Mouse (Mus musculus) left cerebral cortex, adult 2 months (tissue): ENCODE results near the gene Il12b. TPM values are rescaled to one million over a fixed set of nuclear protein-coding genes. Genes with fewer than 3 reads are reported as not detected.

Experiments
- DNase-seq, 2 experiments: peaks; one replicate each; pipeline ENCODE4 v3.0.0; 2021 to 2022; ENCODE audit warnings: low spot score in 2 of 2, mixed read lengths in 1 of 2; ENCODE audit errors: extremely low spot score in 1 of 2
- H3K27ac ChIP-seq: fragments of 200-600 bp; 2 replicates; pipeline ENCODE4 v1.8.1; 2022
- H3K4me3 ChIP-seq: fragments of 200-600 bp; 2 replicates; pipeline ENCODE4 v1.8.1; 2022
- CTCF ChIP-seq: fragments of 200-600 bp; IDR thresholded peaks from 2 replicates; pipeline ENCODE4 v1.8.1; 2022; ENCODE audit warnings: antibody characterized with exemption, mild to moderate bottlenecking, moderate library complexity
- intact Hi-C: fragments of 180-260 bp; cut with DNase I; formaldehyde crosslinking; loops from one replicate; pipeline ENCODE4 v1.15.1; 2025
- total RNA-seq, 2 experiments: library from RNA; stranded (reverse); gene quantifications; 2 replicates each; pipeline ENCODE4 v1.2.3; 2021

The Il12b gene
- total RNA-seq, 2 experiments from 2014 or later, result not detected

DNA sequence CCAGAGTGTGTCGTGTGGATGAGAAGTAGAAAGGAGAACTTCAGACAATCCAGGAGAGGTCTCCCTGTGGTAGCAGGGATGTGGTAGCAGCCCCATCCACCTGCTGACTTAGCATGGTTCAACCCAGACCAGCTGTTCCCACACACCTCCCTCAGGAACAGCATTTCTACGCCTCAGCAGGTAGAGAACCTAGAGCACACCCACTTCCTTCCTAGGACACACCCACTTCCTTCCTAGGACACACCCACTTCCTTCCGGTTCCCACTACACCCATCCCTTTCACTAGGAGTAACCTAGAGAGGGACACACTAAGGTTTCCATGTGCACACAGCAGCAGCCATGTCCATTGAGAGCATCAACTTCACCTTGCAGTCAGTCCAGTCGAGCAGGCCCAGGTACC is 4.5 kb upstream of the Il12b start:
- no peak for TF ChIP-seq CTCF

DNA sequence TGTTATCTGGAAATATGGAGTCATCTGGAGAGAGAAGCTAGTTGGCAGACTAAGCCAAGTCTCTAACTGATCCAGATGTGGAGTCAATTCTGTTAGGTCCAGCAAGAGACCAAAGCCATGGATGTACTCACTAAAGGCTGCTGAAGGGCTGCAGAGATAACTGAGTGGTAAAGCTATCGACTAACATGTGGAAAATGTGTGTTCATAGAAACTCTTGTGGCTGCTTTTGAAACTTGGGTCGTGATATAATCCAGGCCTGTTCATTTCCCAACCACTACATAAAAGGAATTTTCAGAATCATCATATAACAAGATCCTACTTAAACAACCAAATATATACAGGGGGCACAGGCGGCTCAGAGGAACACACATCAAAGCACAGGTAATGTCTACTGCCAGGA is 2.3 kb upstream of the Il12b start:
- Histone ChIP-seq H3K4me3 (no peak overlapping the region), H3K27ac (no peak overlapping the region)
- no peak for DNase-seq
- intact Hi-C loops, result no loop called here
- no peak for TF ChIP-seq CTCF

More for the DNA sequence above, 4.5 kb upstream of the Il12b start:
- no peak for DNase-seq
- no peak overlapping the region for H3K27ac ChIP-seq
- no peak overlapping the region for H3K4me3 ChIP-seq
- intact Hi-C loops, result no loop called here

DNA sequence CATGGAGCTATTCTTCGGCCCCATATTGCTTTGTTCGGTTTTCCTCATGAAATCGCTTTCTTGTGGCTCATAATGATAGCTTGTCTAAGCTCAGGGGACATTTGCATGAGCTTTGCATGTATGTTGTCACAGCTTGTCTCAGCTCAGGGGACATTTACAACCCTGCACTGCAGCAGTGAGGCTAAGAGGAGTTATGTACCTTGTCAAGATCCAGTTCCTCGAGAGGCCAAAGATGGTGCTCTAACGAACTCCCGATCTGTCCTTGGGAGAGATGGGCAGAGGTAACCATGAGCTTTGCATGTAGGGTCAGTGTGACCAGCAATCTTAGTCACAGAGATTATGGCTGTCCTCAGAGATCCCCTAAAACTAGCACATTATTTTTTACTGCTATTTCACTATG is 1.5 kb upstream of the Il12b start:
- intact Hi-C loops, result no loop called here
- no peak overlapping the region for H3K27ac ChIP-seq
- DNase-seq, result no peak
- H3K4me3 ChIP-seq, result no peak overlapping the region
- TF ChIP-seq CTCF, result no peak

- TF ChIP-seq CTCF, result peak; percentile 75
- DNase-seq, result peak; percentile 59 to 63
- peak overlapping the region; percentile 21; the same call in 1 of the 2 replicates for H3K4me3 ChIP-seq
- H3K27ac ChIP-seq, result no peak overlapping the region
- intact Hi-C loops, result no loop called here
Measured at GRCm38 (mm10) chr11:44398782-44399225, 1.1 kb upstream of the Il12b start.

DNA sequence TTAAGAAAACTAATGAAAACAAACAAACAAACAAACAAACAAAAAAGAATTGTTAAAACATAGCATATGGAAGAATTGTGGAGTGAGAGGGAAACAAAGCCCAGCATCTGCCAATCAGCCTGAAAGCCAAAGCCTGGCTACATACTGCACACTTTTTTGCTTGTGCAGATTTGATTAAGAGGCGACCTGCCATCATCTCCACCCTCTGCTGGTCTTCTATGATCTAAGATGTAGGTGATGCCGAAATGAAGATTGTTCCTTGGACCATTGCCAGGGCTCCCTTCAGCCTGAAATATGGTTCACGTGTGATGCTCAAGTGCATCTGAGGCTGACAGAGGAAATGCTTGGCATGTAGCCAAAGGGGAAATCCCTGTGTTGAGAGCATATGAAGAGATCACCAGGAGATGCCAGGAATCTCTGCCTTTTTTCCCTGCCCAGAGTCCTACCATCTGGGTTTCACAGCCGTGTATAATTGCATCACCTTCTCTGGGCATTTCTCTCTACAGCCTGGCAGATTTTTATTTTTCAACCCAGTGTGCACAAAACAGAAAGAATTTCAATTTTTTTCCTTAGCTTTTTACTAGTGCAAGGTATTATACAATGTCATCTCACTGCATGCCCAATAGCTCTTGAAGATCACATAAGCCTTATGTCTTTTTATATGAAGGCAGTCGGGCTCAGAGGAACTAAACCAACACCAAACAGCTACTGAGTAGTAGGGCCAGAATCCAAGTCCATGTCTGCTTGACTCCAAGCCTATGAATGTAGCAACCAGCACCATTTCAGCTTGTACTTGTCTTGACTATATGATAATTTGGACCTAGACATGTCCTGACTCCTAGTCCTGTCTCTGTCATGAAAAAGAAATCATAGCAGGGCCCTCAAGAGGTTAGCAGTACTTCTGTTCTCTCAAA is 2.0 kb downstream of the Il12b start:
- TF ChIP-seq CTCF, result no peak
- intact Hi-C loops, result no loop called here
- Histone ChIP-seq H3K4me3 (no peak overlapping the region), H3K27ac (no peak overlapping the region)
- DNase-seq, result no peak

- no peak for DNase-seq
- no peak for TF ChIP-seq CTCF
- Histone ChIP-seq H3K4me3 (no peak overlapping the region), H3K27ac (no peak overlapping the region)
- intact Hi-C loops, result no loop called here
Measured at GRCm38 (mm10) chr11:44405113-44405512, 5.2 kb downstream of the Il12b start.

DNA sequence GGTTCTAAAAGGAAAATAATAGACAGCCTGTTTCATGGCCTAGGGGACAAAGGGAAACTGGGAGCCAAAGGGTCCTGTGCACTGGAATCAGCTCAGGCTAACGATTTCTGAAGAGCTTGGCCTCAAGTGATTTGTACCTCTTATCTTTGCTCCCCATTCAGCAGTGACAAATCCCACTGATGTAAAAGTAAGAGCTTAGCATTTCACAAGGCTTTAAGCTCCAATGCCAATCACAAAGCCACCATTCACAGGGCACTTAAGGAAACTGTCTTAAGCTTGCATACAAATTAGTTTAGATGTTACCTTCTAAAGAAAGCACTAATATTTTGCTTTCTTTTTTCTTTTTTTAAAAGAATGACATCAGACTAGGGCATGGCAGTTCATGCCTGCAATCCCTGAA is 6.1 kb downstream of the Il12b start:
- intact Hi-C loops, result no loop called here
- no peak for DNase-seq
- no peak overlapping the region for H3K4me3 ChIP-seq
- H3K27ac ChIP-seq, result no peak overlapping the region
- no peak for TF ChIP-seq CTCF

GRCm38 (mm10) chr11:44406457-44406856 is 6.6 kb downstream of the Il12b start:
- Histone ChIP-seq H3K27ac (no peak overlapping the region), H3K4me3 (no peak overlapping the region)
- intact Hi-C loops, result no loop called here
- DNase-seq, result no peak
- no peak for TF ChIP-seq CTCF

DNA sequence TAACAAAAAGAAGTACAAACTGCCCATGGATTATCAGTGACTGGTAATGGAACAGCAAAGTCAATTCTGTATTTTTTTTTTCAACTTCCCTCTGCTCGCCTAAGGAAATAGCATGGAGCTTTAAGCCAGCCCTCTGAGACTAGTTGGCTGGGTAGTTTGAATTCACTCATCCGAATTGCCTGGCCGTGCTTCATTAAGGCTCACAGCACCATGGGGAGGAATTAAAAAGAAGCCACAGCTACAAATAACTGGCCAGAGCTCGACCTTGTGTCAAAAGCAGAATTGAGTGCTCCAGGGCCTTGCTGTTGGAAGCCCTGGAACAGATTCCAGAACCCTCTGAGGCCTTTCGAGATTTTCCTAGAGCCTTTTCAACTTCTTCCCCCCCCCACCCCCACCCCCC is 8.8 kb downstream of the Il12b start:
- H3K4me3 ChIP-seq, result no peak overlapping the region
- TF ChIP-seq CTCF, result no peak
- intact Hi-C loops, result no loop called here
- DNase-seq, result no peak
- H3K27ac ChIP-seq, result no peak overlapping the region

GRCm38 (mm10) chr11:44410413-44410812 is 10.6 kb downstream of the Il12b start:
- Histone ChIP-seq H3K27ac (no peak overlapping the region), H3K4me3 (no peak overlapping the region)
- TF ChIP-seq CTCF, result no peak
- DNase-seq, result no peak
- intact Hi-C loops, result no loop called here

- Histone ChIP-seq H3K27ac (no peak overlapping the region), H3K4me3 (no peak overlapping the region)
- DNase-seq, result no peak
- intact Hi-C loops, result no loop called here
- no peak for TF ChIP-seq CTCF
Measured at GRCm38 (mm10) chr11:44412276-44412675, 12.4 kb downstream of the Il12b start.

DNA sequence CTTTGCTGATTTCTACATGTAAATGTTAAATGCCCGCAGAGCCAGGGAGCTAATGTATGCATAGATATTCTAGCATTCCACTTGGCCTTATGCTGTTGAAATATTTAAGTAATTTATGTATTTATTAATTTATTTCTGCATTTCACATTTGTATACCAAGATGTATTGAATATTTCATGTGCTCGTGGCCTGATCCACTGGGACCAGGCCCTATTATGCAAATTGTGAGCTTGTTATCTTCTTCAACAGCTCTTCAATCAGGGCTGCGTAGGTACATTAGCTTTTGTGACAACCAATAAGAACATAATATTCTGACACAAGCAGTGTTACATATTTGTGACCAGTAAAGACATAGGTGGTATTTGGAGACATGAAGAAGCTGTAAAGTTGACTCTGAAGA is 13.5 kb downstream of the Il12b start:
- H3K27ac ChIP-seq, result no peak overlapping the region
- intact Hi-C loops, result no loop called here
- DNase-seq, result no peak
- no peak overlapping the region for H3K4me3 ChIP-seq
- TF ChIP-seq CTCF, result no peak

- no peak for TF ChIP-seq CTCF
- no peak overlapping the region for H3K4me3 ChIP-seq
- intact Hi-C loops, result no loop called here
- DNase-seq, result no peak
- no peak overlapping the region for H3K27ac ChIP-seq
Measured at GRCm38 (mm10) chr11:44414605-44415004, 14.7 kb downstream of the Il12b start.
